Mouse (Mus musculus) neural tube, embryonic 15.5 days (tissue): ENCODE results near the gene Dock10. TPM values are rescaled to one million over a fixed set of nuclear protein-coding genes. Genes with fewer than 3 reads are reported as not detected.

Experiments
- ATAC-seq: fragments of 200-750 bp; cut with Nextera tagmentation; 2 replicates; pipeline ENCODE4 v1.8.0; 2017; ENCODE audit warnings: mild to moderate bottlenecking, moderate TSS enrichment, moderate library complexity; ENCODE audit not compliant: low FRiP score
- H3K27ac ChIP-seq: fragments of 300-500 bp; sonication (generic); replicated peaks from 2 replicates; pipeline ENCODE4 v1.5.1; 2015; ENCODE audit warnings: mild to moderate bottlenecking, inconsistent platforms
- H3K27me3 ChIP-seq: fragments of 300-500 bp; sonication (generic); replicated peaks from 2 replicates; pipeline ENCODE4 v1.6.1; 2015; ENCODE audit warnings: inconsistent platforms
- H3K36me3 ChIP-seq: fragments of 300-500 bp; sonication (generic); 2 replicates; pipeline ENCODE4 v1.6.1; 2015; ENCODE audit warnings: inconsistent platforms
- H3K4me1 ChIP-seq: fragments of 300-500 bp; sonication (generic); 2 replicates; pipeline ENCODE4 v1.6.1; 2015; ENCODE audit warnings: inconsistent platforms
- H3K4me2 ChIP-seq: fragments of 300-500 bp; sonication (generic); 2 replicates; pipeline ENCODE4 v1.6.1; 2015; ENCODE audit warnings: inconsistent platforms, mild to moderate bottlenecking, moderate library complexity
- H3K4me3 ChIP-seq: fragments of 300-500 bp; sonication (generic); replicated peaks from 2 replicates; pipeline ENCODE4 v1.5.1; 2015; ENCODE audit warnings: mild to moderate bottlenecking, inconsistent platforms
- H3K9ac ChIP-seq: fragments of 300-500 bp; sonication (generic); replicated peaks from 2 replicates; pipeline ENCODE4 v1.6.1; 2015; ENCODE audit warnings: mild to moderate bottlenecking, inconsistent platforms
- H3K9me3 ChIP-seq: fragments of 300-500 bp; sonication (generic); replicated peaks from 2 replicates; pipeline ENCODE4 v1.6.1; 2016; ENCODE audit warnings: inconsistent platforms
- WGBS: fragments of 180-500 bp; shearing (Covaris S2); methylation state at CpG from one replicate; pipeline ENCODE4 v1.1.7; 2015; ENCODE audit warnings: mixed read lengths; 5-methylcytosine and 5-hydroxymethylcytosine counted together
- polyA plus RNA-seq: library from polyadenylated mRNA; unstranded; fragments of >200 nt; fragmentation: Nextera tagmentation; extraction: Ambion mirVana; gene quantifications from 2 replicates; pipeline ENCODE4 v1.2.1, GENCODE M21; 2015

Dock10 gene
- 5.8 and 9.7 TPM in 2 replicates for polyA plus RNA-seq

- peak; percentile 76 for ATAC-seq
- WGBS: under 1% methylated on average over 82 of the region's 82 CpGs
- H3K36me3 ChIP-seq: no peaks in the 10 kb centered on the region
- peak within 1 kb of the TSS; percentile 69 for H3K27ac ChIP-seq
- peaks cover 9% of the 10 kb centered on the region; the same call in 1 of the 2 replicates for H3K27me3 ChIP-seq
- H3K4me3 ChIP-seq: peak within 1 kb of the TSS; percentile 74
- peaks cover 2% of the 10 kb centered on the region; the same call in 1 of the 2 replicates for H3K9me3 ChIP-seq
- H3K9ac ChIP-seq: peak within 1 kb of the TSS; percentile 61
- peak within 1 kb of the TSS; percentile 97 for H3K4me2 ChIP-seq
- H3K4me1 ChIP-seq: peaks cover 19% of the 10 kb centered on the region
Observed at GRCm38 (mm10) chr1:80757977-80758797, at the start of gene Dock10. Gene Dock10 (minus strand): TSS chr1:80758527.

GRCm38 (mm10) chr1:80806835-80807398 is 48.6 kb upstream of the Dock10 start:
- Histone ChIP-seq H3K4me2 (no peak overlapping the region), H3K27ac (no peak overlapping the region), H3K9ac (no peak overlapping the region), H3K36me3 (no peaks in the 10 kb centered on the region), H3K9me3 (no peaks in the 10 kb centered on the region), H3K27me3 (no peaks in the 10 kb centered on the region), H3K4me1 (0 out of 2 replicates have a peak, but pooled peaks cover 2% of the 10 kb centered on the region), H3K4me3 (no peak overlapping the region)
- 75% methylated on average over 3 of the region's 3 CpGs for WGBS
- no peak for ATAC-seq

GRCm38 (mm10) chr1:80802023-80802422 is 43.7 kb upstream of the Dock10 start:
- H3K4me1 ChIP-seq: 0 out of 2 replicates have a peak, but pooled peaks cover 3% of the 10 kb centered on the region
- ATAC-seq: no peak
- H3K27me3 ChIP-seq: no peaks in the 10 kb centered on the region
- no peaks in the 10 kb centered on the region for H3K36me3 ChIP-seq
- H3K4me2 ChIP-seq: no peak overlapping the region
- H3K4me3 ChIP-seq: no peak overlapping the region
- H3K9me3 ChIP-seq: no peaks in the 10 kb centered on the region
- 64% methylated on average over 3 of the region's 3 CpGs for WGBS
- no peak overlapping the region for H3K27ac ChIP-seq
- no peak overlapping the region for H3K9ac ChIP-seq

- no peaks in the 10 kb centered on the region for H3K27me3 ChIP-seq
- no peaks in the 10 kb centered on the region for H3K36me3 ChIP-seq
- ATAC-seq: no peak
- H3K9me3 ChIP-seq: peaks cover 8% of the 10 kb centered on the region; the same call in 1 of the 2 replicates
- H3K4me3 ChIP-seq: no peak overlapping the region
- H3K27ac ChIP-seq: no peak overlapping the region
- H3K4me1 ChIP-seq: no peaks in the 10 kb centered on the region
- H3K4me2 ChIP-seq: no peak overlapping the region
- H3K9ac ChIP-seq: no peak overlapping the region
- WGBS: 84% methylated on average over 2 of the region's 2 CpGs
Observed at GRCm38 (mm10) chr1:80785066-80785779, 26.9 kb upstream of the Dock10 start.

- Histone ChIP-seq H3K27ac (no peak overlapping the region), H3K4me3 (no peak overlapping the region), H3K27me3 (no peaks in the 10 kb centered on the region), H3K4me2 (no peak overlapping the region), H3K9me3 (peaks cover 8% of the 10 kb centered on the region; the same call in 1 of the 2 replicates), H3K9ac (no peak overlapping the region), H3K36me3 (no peaks in the 10 kb centered on the region), H3K4me1 (no peaks in the 10 kb centered on the region)
- no peak for ATAC-seq
- WGBS: 88% methylated on average over 3 of the region's 3 CpGs
Observed at GRCm38 (mm10) chr1:80784155-80784554, 25.8 kb upstream of the Dock10 start.

- Histone ChIP-seq H3K36me3 (no peaks in the 10 kb centered on the region), H3K27me3 (no peaks in the 10 kb centered on the region), H3K4me3 (no peak overlapping the region), H3K4me1 (no peaks in the 10 kb centered on the region), H3K4me2 (no peak overlapping the region), H3K27ac (no peak overlapping the region), H3K9me3 (no peaks in the 10 kb centered on the region), H3K9ac (no peak overlapping the region)
- 93% methylated on average over 2 of the region's 2 CpGs for WGBS
- ATAC-seq: no peak
Observed at GRCm38 (mm10) chr1:80765504-80765903, 7.2 kb upstream of the Dock10 start.

- peaks cover 9% of the 10 kb centered on the region; the same call in 1 of the 2 replicates for H3K27me3 ChIP-seq
- no peak overlapping the region for H3K9ac ChIP-seq
- no peak overlapping the region for H3K4me3 ChIP-seq
- H3K9me3 ChIP-seq: no peaks in the 10 kb centered on the region
- no peak overlapping the region for H3K4me2 ChIP-seq
- no peak overlapping the region for H3K27ac ChIP-seq
- H3K36me3 ChIP-seq: no peaks in the 10 kb centered on the region
- WGBS: 77% methylated on average over 4 of the region's 4 CpGs
- ATAC-seq: no peak
- H3K4me1 ChIP-seq: peaks cover 6% of the 10 kb centered on the region; the same call in 1 of the 2 replicates
Observed at GRCm38 (mm10) chr1:80763042-80763950, 5.0 kb upstream of the Dock10 start.

- Histone ChIP-seq H3K27me3 (peaks cover 9% of the 10 kb centered on the region; the same call in 1 of the 2 replicates), H3K36me3 (no peaks in the 10 kb centered on the region), H3K9me3 (no peaks in the 10 kb centered on the region), H3K4me1 (peaks cover 19% of the 10 kb centered on the region), H3K4me3 (peak overlapping the region; percentile 74), H3K9ac (peak overlapping the region; percentile 61), H3K4me2 (peak overlapping the region; percentile 97), H3K27ac (0 out of 2 replicates have a peak overlapping the region, but pooled peaks have one; percentile 69)
- WGBS: 8% methylated on average over 6 of the region's 6 CpGs
- ATAC-seq: no peak
Observed at GRCm38 (mm10) chr1:80758798-80759184, 464 bp upstream of the Dock10 start.

- peak overlapping the region; percentile 69 for H3K27ac ChIP-seq
- ATAC-seq: peak; percentile 60
- peaks cover 19% of the 10 kb centered on the region for H3K4me1 ChIP-seq
- peaks cover 4% of the 10 kb centered on the region; the same call in 1 of the 2 replicates for H3K9me3 ChIP-seq
- 5% methylated on average over 6 of the region's 6 CpGs for whole genome bisulfite sequencing
- peak overlapping the region; percentile 61 for H3K9ac ChIP-seq
- H3K4me3 ChIP-seq: peak overlapping the region; percentile 74
- peak overlapping the region; percentile 97 for H3K4me2 ChIP-seq
- peaks cover 9% of the 10 kb centered on the region; the same call in 1 of the 2 replicates for H3K27me3 ChIP-seq
- H3K36me3 ChIP-seq: no peaks in the 10 kb centered on the region
Observed at GRCm38 (mm10) chr1:80757650-80757976, 714 bp downstream of the Dock10 start.

- H3K4me1 ChIP-seq: peaks cover 19% of the 10 kb centered on the region
- H3K27ac ChIP-seq: peak overlapping the region; percentile 69
- H3K9me3 ChIP-seq: peaks cover 4% of the 10 kb centered on the region; the same call in 1 of the 2 replicates
- ATAC-seq: peak; percentile 76
- H3K4me2 ChIP-seq: peak overlapping the region; percentile 97
- no peaks in the 10 kb centered on the region for H3K36me3 ChIP-seq
- H3K9ac ChIP-seq: peak overlapping the region; percentile 61
- 8% methylated on average over 14 of the region's 14 CpGs for WGBS
- peak overlapping the region; percentile 74 for H3K4me3 ChIP-seq
- peaks cover 9% of the 10 kb centered on the region; the same call in 1 of the 2 replicates for H3K27me3 ChIP-seq
Observed at GRCm38 (mm10) chr1:80756824-80757649, 1.3 kb downstream of the Dock10 start.
